Mouse (Mus musculus): ENCODE measurements around the gene Mtif2. TPM values are rescaled to one million over a fixed set of nuclear protein-coding genes. Genes with fewer than 3 reads are reported as not detected.

The Mtif2 gene
- polyA plus RNA-seq, 1 experiment = 0.32 TPM

- Histone ChIP-seq H3K4me1 (ENCODE audit: control insufficient read depth) (peaks cover 30% of the 10 kb centered on the region), H3K9me3 (ENCODE audit: control insufficient read depth, low read length) (no peaks in the 10 kb centered on the region), H3K36me3 (ENCODE audit: control insufficient read depth) (peaks cover 33% of the 10 kb centered on the region), H3K4me3 (replicated peaks) (peak overlapping the region; percentile 77), H3K27me3 (ENCODE audit: control insufficient read depth) (no peaks in the 10 kb centered on the region)
- TF ChIP-seq GATA1 (IDR thresholded peaks at IDR 0.05; ENCODE audit: low read length) = no peak
- no peak for TF ChIP-seq TAL1 (IDR thresholded peaks at IDR 0.05; ENCODE audit: low read length)
Observed at GRCm38 (mm10) chr11:29548504-29549424, 22.6 kb downstream of the Mtif2 start.

DNA sequence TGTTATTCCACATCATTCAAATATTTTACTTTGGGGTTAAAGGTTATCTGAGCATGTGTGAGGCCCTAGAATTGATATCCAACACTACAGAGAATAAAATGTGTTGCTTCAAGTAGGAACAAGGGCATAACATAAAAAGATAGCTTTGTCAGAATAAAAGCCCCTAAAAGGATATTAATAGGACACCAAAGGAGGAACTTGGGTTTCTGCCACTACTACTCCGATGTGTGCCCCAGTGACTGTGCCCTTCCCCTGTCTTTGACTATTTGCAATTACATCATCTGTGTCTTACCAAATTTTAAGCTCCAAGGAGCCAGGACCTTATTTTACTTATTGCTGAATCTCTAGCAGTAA is 23.2 kb downstream of the Mtif2 start:
- peaks cover 26% of the 10 kb centered on the region for H3K36me3 ChIP-seq (ENCODE audit: control insufficient read depth)
- peaks cover 30% of the 10 kb centered on the region for H3K4me1 ChIP-seq (ENCODE audit: control insufficient read depth)
- no peaks in the 10 kb centered on the region for H3K27me3 ChIP-seq (ENCODE audit: control insufficient read depth)
- H3K9me3 ChIP-seq (ENCODE audit: control insufficient read depth, low read length) = no peaks in the 10 kb centered on the region
- TF ChIP-seq TAL1 (IDR thresholded peaks at IDR 0.05; ENCODE audit: low read length) (no peak), GATA1 (IDR thresholded peaks at IDR 0.05; ENCODE audit: low read length) (no peak)
- H3K4me3 ChIP-seq (replicated peaks) = no peak overlapping the region

DNA sequence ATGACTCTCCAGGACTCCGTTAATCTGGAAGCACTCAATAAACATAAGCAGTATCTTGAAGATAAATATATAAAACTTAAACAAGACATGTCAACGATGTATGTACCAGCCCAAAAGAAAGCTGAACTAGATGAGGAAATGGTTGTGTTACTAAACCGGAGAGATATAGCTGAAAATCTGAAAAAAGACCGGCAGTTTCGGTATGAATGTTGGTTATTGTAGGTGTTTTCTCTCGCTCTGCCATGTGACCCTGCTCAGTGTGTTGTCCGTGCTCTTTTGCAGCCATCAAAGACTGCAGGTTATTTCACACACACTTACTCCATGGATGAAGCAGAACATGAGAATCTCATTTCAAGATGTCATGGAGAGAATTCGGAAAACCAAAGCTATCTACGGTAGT is 34.2 kb downstream of the Mtif2 start:
- TF ChIP-seq TAL1 (IDR thresholded peaks at IDR 0.05; ENCODE audit: low read length) (no peak), GATA1 (IDR thresholded peaks at IDR 0.05; ENCODE audit: low read length) (no peak)
- H3K36me3 ChIP-seq (ENCODE audit: control insufficient read depth) = no peaks in the 10 kb centered on the region

GRCm38 (mm10) chr11:29560990-29561389 is 34.8 kb downstream of the Mtif2 start:
- H3K36me3 ChIP-seq (ENCODE audit: control insufficient read depth) = no peaks in the 10 kb centered on the region
- H3K27me3 ChIP-seq (ENCODE audit: control insufficient read depth) = no peaks in the 10 kb centered on the region
- TF ChIP-seq TAL1 (IDR thresholded peaks at IDR 0.05; ENCODE audit: low read length) (no peak), GATA1 (IDR thresholded peaks at IDR 0.05; ENCODE audit: low read length) (no peak)
- no peaks in the 10 kb centered on the region for H3K4me1 ChIP-seq (ENCODE audit: control insufficient read depth)
- H3K4me3 ChIP-seq (replicated peaks) = no peak overlapping the region
- no peaks in the 10 kb centered on the region for H3K9me3 ChIP-seq (ENCODE audit: control insufficient read depth, low read length)

More for the DNA sequence above, 34.2 kb downstream of the Mtif2 start:
- no peaks in the 10 kb centered on the region for H3K4me1 ChIP-seq (ENCODE audit: control insufficient read depth)
- H3K27me3 ChIP-seq (ENCODE audit: control insufficient read depth) = no peaks in the 10 kb centered on the region
- H3K4me3 ChIP-seq (replicated peaks) = no peak overlapping the region
- no peaks in the 10 kb centered on the region for H3K9me3 ChIP-seq (ENCODE audit: control insufficient read depth, low read length)

- no peak overlapping the region for H3K4me3 ChIP-seq (replicated peaks)
- H3K27me3 ChIP-seq (ENCODE audit: control insufficient read depth) = no peaks in the 10 kb centered on the region
- H3K36me3 ChIP-seq (ENCODE audit: control insufficient read depth) = no peaks in the 10 kb centered on the region
- H3K4me1 ChIP-seq (ENCODE audit: control insufficient read depth) = no peaks in the 10 kb centered on the region
- no peaks in the 10 kb centered on the region for H3K9me3 ChIP-seq (ENCODE audit: control insufficient read depth, low read length)
- TF ChIP-seq GATA1 (IDR thresholded peaks at IDR 0.05; ENCODE audit: low read length) (no peak), TAL1 (IDR thresholded peaks at IDR 0.05; ENCODE audit: low read length) (no peak)
Observed at GRCm38 (mm10) chr11:29563406-29563805, 37.2 kb downstream of the Mtif2 start.

DNA sequence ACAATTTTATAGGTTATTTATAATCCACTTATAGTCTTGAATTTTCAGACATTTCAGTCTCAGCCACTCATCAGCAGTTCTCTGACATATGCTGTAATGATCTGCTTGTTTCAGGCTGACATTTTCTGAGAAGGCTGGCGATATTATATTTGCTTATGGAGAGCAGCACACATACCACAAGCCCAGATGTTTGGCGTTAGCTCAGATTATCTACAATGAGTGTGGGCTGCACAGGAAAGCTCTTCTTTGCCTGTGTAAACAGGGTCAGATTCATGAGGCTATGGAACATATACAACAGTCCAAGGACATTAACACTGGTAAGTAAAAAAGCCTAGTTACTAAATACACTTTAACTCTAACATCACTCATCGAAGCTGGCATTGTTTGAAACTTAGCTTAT is 45.3 kb downstream of the Mtif2 start:
- H3K4me1 ChIP-seq (ENCODE audit: control insufficient read depth) = no peaks in the 10 kb centered on the region
- H3K36me3 ChIP-seq (ENCODE audit: control insufficient read depth) = no peaks in the 10 kb centered on the region
- H3K27me3 ChIP-seq (ENCODE audit: control insufficient read depth) = no peaks in the 10 kb centered on the region
- no peaks in the 10 kb centered on the region for H3K9me3 ChIP-seq (ENCODE audit: control insufficient read depth, low read length)
- no peak overlapping the region for H3K4me3 ChIP-seq (replicated peaks)
- TF ChIP-seq GATA1 (IDR thresholded peaks at IDR 0.05; ENCODE audit: low read length) = no peak
- TF ChIP-seq TAL1 (IDR thresholded peaks at IDR 0.05; ENCODE audit: low read length) = no peak

- Histone ChIP-seq H3K4me3 (replicated peaks) (no peak overlapping the region), H3K4me1 (ENCODE audit: control insufficient read depth) (no peaks in the 10 kb centered on the region), H3K27me3 (ENCODE audit: control insufficient read depth) (no peaks in the 10 kb centered on the region), H3K36me3 (ENCODE audit: control insufficient read depth) (no peaks in the 10 kb centered on the region), H3K9me3 (ENCODE audit: control insufficient read depth, low read length) (no peaks in the 10 kb centered on the region)
- TF ChIP-seq GATA1 (IDR thresholded peaks at IDR 0.05; ENCODE audit: low read length) = no peak
- TF ChIP-seq TAL1 (IDR thresholded peaks at IDR 0.05; ENCODE audit: low read length) = no peak
Observed at GRCm38 (mm10) chr11:29572656-29573055, 46.4 kb downstream of the Mtif2 start.

DNA sequence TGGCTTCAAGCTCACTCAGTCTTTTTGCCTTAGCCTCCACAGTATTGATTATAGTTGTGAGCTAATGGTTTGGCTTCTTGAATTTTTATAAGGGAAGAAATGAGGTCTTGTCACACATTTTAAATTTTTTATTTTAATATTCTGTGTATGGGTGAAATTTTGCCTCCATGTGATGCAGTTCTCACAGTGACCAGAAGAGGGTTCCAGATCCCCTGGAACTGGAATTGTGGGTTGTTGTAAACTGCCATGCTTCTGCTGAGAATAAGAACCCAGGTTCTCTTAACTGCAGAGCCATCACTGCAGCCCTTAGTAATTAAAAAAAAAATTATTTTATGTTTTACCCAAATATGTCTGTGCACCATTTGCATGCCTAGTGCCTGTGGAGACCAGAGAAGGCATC is 53.4 kb downstream of the Mtif2 start:
- Histone ChIP-seq H3K4me1 (ENCODE audit: control insufficient read depth) (no peaks in the 10 kb centered on the region), H3K4me3 (replicated peaks) (no peak overlapping the region), H3K9me3 (ENCODE audit: control insufficient read depth, low read length) (no peaks in the 10 kb centered on the region; the same call in 1 of the 2 replicates), H3K36me3 (ENCODE audit: control insufficient read depth) (no peaks in the 10 kb centered on the region), H3K27me3 (ENCODE audit: control insufficient read depth) (no peaks in the 10 kb centered on the region)
- TF ChIP-seq GATA1 (IDR thresholded peaks at IDR 0.05; ENCODE audit: low read length) (no peak), TAL1 (IDR thresholded peaks at IDR 0.05; ENCODE audit: low read length) (no peak)

Other genes with a start within 250 kb of the Mtif2 start
- 0.19 and 0.33 TPM in 2 replicates for gene Ccdc88a, start 152.8 kb upstream of the Mtif2 start, polyA plus RNA-seq (2012)
- 0.19 and 0.80 TPM in 2 replicates for gene Prorsd1, start 11.4 kb upstream of the Mtif2 start, polyA plus RNA-seq (2012)
- not detected in 2 replicates for gene Clhc1, start 21.5 kb downstream of the Mtif2 start, polyA plus RNA-seq (2012)
- 11.2 and 14.1 TPM in 2 replicates for gene Rps27a, start 21.7 kb downstream of the Mtif2 start, polyA plus RNA-seq (2012)
- 7.0 and 9.5 TPM in 2 replicates for gene Rtn4, start 166.5 kb downstream of the Mtif2 start, polyA plus RNA-seq (2012)

All from erythroblast, embryonic 14.5 days (primary cell).